Mouse (Mus musculus) lung, adult 2 months (tissue): ENCODE results near the gene Btbd16.

Source experiments
- CTCF ChIP-seq: fragments of 200-500 bp; IDR thresholded peaks from 2 replicates; pipeline ENCODE4 v1.5.1; 2011; ENCODE audit warnings: mild to moderate bottlenecking, low read length, control low read depth; ENCODE audit not compliant: insufficient read depth
- POLR2A ChIP-seq: fragments of 200-500 bp; IDR thresholded peaks from 2 replicates; pipeline ENCODE4 v1.6.1; 2011; ENCODE audit warnings: low read depth, mild to moderate bottlenecking, control low read depth, low read length, borderline replicate concordance; ENCODE audit errors: extremely low read depth

GRCm38 (mm10) chr7:130864711-130865110, 90.8 kb downstream of the Btbd16 start:
- no peak for TF ChIP-seq CTCF
- TF ChIP-seq POLR2A, result no peak
